Mouse (Mus musculus) heart, embryonic 11.5 days (tissue): ENCODE measurements at regions not wholly inside any gene's neighbourhood (a gene's known extent, or its start where the extent isn't known, plus 50 kb on each side); places are given as distances from the start of the nearest gene placed in this dataset.

Experiments used
- ATAC-seq: fragments of 200-750 bp; cut with Nextera tagmentation; replicated peaks from 2 replicates; pipeline ENCODE4 v1.8.0; 2017; ENCODE audit warnings: moderate library complexity; ENCODE audit not compliant: insufficient number of reproducible peaks, low FRiP score, low TSS enrichment
- H3K27ac ChIP-seq: fragments of 300-500 bp; sonication (generic); 2 replicates; pipeline ENCODE4 v1.5.1; 2014; ENCODE audit warnings: mild to moderate bottlenecking, low read depth, low read length
- H3K27me3 ChIP-seq: fragments of 300-500 bp; sonication (generic); 2 replicates; pipeline ENCODE4 v1.6.1; 2014; ENCODE audit warnings: mild to moderate bottlenecking, low read length, mixed read lengths; ENCODE audit not compliant: control insufficient read depth, insufficient read depth
- H3K36me3 ChIP-seq: fragments of 300-500 bp; sonication (generic); 2 replicates; pipeline ENCODE4 v1.6.1; 2014; ENCODE audit warnings: mild to moderate bottlenecking, low read length, moderate library complexity, mixed read lengths; ENCODE audit not compliant: control insufficient read depth, insufficient read depth
- H3K4me1 ChIP-seq: fragments of 300-500 bp; sonication (generic); 2 replicates; pipeline ENCODE4 v1.6.1; 2014; ENCODE audit warnings: low read length; ENCODE audit not compliant: control insufficient read depth, insufficient read depth
- H3K4me2 ChIP-seq: fragments of 300-500 bp; sonication (generic); 2 replicates; pipeline ENCODE4 v1.6.1; 2014; ENCODE audit warnings: mild to moderate bottlenecking, moderate library complexity
- H3K4me3 ChIP-seq: fragments of 300-500 bp; sonication (generic); 2 replicates; pipeline ENCODE4 v1.5.1; 2014; ENCODE audit warnings: low read depth, low read length
- H3K9ac ChIP-seq: fragments of 300-500 bp; sonication (generic); 2 replicates; pipeline ENCODE4 v1.6.1; 2014; ENCODE audit warnings: mild to moderate bottlenecking, low read depth, low read length, moderate library complexity
- H3K9me3 ChIP-seq: fragments of 300-500 bp; sonication (generic); replicated peaks from 2 replicates; pipeline ENCODE4 v1.6.1; 2016; ENCODE audit warnings: low read length; ENCODE audit not compliant: control insufficient read depth
- WGBS: fragments of 180-500 bp; shearing (Covaris S2); extraction: QIAGEN DNeasy Blood & Tissue Kit; methylation state at CpG from one replicate; pipeline ENCODE4 v1.1.7; 2014; ENCODE audit not compliant: insufficient replicate concordance; 5-methylcytosine and 5-hydroxymethylcytosine counted together

DNA sequence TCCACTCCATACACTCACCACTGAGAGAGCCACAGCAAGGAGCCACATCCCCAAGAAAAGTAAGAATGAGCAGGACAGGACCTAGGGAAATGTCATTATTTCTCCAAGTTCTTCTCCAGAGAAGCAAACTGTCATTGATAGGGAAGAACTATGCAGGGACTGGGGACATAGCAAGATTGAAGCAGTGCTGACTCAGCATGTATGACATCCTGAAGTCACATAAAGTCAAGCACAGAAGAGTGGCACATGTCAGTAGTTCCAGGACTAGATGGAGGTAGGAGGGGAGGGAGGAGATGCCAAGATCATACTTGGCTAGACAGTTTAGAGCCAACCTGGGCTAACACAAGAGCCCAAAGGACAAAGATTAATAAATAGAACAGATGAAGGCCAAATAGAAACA is 503.4 kb upstream of the Intu start:
- ATAC-seq, result no peak
- Histone ChIP-seq H3K4me1 (no peaks in the 10 kb centered on the region), H3K9ac (no peak overlapping the region), H3K27ac (no peak overlapping the region), H3K27me3 (no peaks in the 10 kb centered on the region), H3K4me3 (no peak overlapping the region), H3K36me3 (no peaks in the 10 kb centered on the region), H3K9me3 (no peaks in the 10 kb centered on the region), H3K4me2 (no peak overlapping the region)

DNA sequence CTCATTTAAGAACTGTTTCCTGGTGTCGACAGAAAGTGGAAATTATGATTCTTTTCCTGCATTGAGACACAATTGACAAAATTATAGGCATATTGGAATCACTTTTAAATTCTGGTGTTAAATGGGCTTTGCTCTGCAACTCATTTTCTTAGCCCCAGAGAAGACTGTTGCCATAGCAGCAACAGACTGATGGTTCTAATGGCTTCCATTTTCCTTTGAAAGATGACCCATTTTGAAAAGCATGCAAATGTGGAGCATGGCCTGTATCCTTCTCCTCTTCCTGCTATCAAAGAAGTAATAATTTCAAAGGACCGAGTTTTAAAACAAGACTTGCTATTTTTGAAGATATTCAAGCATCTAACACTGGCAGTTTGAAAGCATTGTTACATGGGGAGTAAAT is 494.9 kb upstream of the Intu start:
- Histone ChIP-seq H3K4me1 (no peaks in the 10 kb centered on the region), H3K27me3 (no peaks in the 10 kb centered on the region), H3K4me3 (no peak overlapping the region), H3K27ac (no peak overlapping the region), H3K9me3 (no peaks in the 10 kb centered on the region), H3K4me2 (no peak overlapping the region), H3K36me3 (no peaks in the 10 kb centered on the region), H3K9ac (no peak overlapping the region)
- ATAC-seq, result no peak
- WGBS, result 78% methylated on average over 2 of the region's 2 CpGs

DNA sequence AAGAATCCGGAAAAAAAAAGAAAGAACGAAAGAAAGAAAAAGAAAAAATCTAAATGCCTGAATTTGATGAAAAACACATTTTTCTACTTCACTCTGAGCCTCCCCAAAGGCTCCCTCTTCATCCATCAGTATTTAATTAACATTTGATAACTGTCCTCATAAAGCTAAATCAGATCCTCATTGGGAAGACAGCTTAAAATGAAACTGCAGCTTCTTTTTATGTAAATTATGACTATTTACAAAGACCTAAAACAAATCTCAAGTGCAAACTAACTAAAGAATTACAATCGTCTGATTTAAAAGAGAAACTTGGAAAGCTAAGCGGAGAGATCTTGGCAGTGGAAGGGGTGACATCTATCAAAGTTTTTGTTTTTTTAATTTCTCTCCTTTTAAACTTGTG is 481.4 kb upstream of the Intu start:
- H3K36me3 ChIP-seq, result no peaks in the 10 kb centered on the region
- no peaks in the 10 kb centered on the region for H3K4me1 ChIP-seq
- no peaks in the 10 kb centered on the region for H3K9me3 ChIP-seq
- H3K27me3 ChIP-seq, result no peaks in the 10 kb centered on the region
- H3K9ac ChIP-seq, result no peak overlapping the region
- no peak overlapping the region for H3K27ac ChIP-seq
- no peak overlapping the region for H3K4me2 ChIP-seq
- 78% methylated on average over 4 of the region's 4 CpGs for WGBS
- no peak for ATAC-seq
- no peak overlapping the region for H3K4me3 ChIP-seq

DNA sequence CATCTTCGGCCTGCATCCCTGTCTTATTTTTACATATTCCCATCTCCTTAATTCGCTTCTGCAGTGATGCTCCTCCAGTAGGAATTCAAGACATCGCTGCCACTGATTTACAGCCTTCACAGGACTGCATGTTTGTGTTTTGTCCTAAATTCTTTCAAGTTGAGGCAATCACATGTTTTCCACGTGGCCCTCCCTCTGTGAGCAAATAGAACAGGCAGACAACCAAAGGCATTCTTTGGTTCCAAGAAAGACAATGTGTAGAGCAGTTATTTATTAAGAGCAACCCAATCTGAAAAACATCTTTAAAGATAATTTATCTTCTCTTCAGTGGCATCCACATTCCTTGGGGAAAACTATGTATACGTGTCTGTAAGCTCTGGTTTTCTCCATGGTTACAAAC is 472.8 kb upstream of the Intu start:
- no peak overlapping the region for H3K9ac ChIP-seq
- no peak overlapping the region for H3K27ac ChIP-seq
- H3K4me3 ChIP-seq, result no peak overlapping the region
- H3K4me2 ChIP-seq, result no peak overlapping the region
- no peaks in the 10 kb centered on the region for H3K4me1 ChIP-seq
- no peak for ATAC-seq
- no peaks in the 10 kb centered on the region for H3K9me3 ChIP-seq
- no peaks in the 10 kb centered on the region for H3K36me3 ChIP-seq
- no peaks in the 10 kb centered on the region for H3K27me3 ChIP-seq
- WGBS, result 73% methylated on average over 5 of the region's 5 CpGs

DNA sequence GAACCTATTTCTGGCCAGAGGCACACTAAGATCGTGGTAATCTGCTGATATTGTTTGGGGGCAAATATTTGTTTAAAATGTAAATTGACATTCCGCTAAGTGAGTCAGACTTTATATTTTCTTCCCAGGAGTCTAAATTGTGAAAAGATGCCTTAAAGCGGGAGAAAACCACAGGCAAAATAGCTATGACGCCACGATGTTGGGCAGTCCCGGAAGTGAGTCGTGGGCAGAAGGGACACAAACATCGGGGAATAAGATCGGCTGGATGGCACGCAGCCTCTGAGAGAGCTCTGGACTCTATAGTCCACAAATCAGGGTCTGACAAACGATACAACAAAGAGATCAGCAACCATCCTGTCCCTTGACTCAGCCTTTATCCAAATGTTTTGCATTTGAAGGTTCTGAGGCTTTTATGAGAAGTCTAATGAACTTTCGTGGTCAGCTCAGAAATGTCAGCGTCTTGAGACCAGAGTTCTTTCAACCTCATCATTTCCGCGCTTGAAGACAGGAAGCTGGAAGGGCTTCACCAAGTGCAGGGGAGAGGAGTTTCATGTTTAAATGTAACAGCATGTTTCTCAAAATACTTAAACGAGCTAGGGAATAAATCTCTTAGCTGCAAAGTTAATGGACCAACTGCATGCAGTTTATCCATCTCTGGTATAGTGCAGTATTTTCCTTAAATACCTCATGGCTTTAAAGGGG is 472.2 kb upstream of the Intu start:
- Histone ChIP-seq H3K36me3 (no peaks in the 10 kb centered on the region), H3K4me2 (no peak overlapping the region), H3K27ac (no peak overlapping the region), H3K9me3 (no peaks in the 10 kb centered on the region), H3K27me3 (no peaks in the 10 kb centered on the region), H3K9ac (no peak overlapping the region), H3K4me3 (no peak overlapping the region), H3K4me1 (no peaks in the 10 kb centered on the region)
- 79% methylated on average over 16 of the region's 16 CpGs for WGBS
- no peak for ATAC-seq

DNA sequence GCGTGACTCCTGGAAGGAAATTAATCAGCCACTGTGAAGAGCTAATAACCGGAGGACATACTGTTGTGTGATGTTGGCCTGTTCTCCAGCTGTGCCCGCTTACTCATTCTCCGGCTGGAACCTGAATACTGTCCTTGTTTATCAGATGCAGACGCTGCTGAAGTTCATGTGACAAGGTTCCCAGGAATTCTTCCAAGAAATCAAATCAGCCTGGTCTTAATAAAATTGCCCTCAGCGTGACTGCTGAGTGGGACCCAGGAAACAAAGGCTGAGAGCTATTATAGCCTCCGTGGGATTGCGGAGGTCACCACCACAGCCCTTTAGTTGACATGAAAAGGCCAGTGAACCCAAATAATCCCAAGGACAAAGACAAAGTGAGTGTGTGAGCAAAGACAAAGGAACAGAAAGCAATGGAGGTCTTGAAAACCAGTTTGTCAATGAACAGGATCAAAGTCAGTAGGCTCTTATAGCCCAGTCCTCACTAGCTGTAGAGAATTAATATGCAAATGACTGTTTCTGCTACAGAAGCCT is 460.9 kb upstream of the Intu start:
- no peak overlapping the region for H3K27ac ChIP-seq
- H3K4me2 ChIP-seq, result no peak overlapping the region
- no peaks in the 10 kb centered on the region for H3K9me3 ChIP-seq
- ATAC-seq, result no peak
- no peak overlapping the region for H3K4me3 ChIP-seq
- H3K9ac ChIP-seq, result no peak overlapping the region
- no peaks in the 10 kb centered on the region for H3K4me1 ChIP-seq
- peaks cover 5% of the 10 kb centered on the region; the same call in 1 of the 2 replicates for H3K27me3 ChIP-seq
- 60% methylated on average over 8 of the region's 8 CpGs for WGBS
- H3K36me3 ChIP-seq, result no peaks in the 10 kb centered on the region

DNA sequence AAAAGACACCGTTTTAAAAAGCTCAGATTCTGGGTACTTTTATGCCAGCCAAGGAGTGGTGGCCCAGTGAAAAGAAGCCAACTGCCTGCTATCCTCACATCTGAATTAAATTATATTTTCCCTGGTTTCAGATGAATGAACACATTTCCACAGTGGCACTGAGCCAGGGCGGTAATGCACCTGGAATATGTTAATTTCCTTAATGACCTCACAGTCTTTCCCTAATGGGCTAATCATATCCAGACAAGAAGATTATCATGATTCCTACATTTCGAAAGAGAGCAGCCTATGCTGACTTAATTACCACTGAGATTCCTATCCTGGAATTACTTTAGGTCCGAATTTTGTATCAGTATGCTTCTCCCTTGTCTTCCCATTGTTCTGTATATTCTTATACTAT is 454.3 kb upstream of the Intu start:
- ATAC-seq, result no peak
- Histone ChIP-seq H3K4me1 (no peaks in the 10 kb centered on the region), H3K4me3 (no peak overlapping the region), H3K36me3 (no peaks in the 10 kb centered on the region), H3K27me3 (no peaks in the 10 kb centered on the region), H3K9me3 (no peaks in the 10 kb centered on the region), H3K27ac (no peak overlapping the region), H3K9ac (no peak overlapping the region), H3K4me2 (no peak overlapping the region)
- 77% methylated on average over 4 of the region's 4 CpGs for WGBS

DNA sequence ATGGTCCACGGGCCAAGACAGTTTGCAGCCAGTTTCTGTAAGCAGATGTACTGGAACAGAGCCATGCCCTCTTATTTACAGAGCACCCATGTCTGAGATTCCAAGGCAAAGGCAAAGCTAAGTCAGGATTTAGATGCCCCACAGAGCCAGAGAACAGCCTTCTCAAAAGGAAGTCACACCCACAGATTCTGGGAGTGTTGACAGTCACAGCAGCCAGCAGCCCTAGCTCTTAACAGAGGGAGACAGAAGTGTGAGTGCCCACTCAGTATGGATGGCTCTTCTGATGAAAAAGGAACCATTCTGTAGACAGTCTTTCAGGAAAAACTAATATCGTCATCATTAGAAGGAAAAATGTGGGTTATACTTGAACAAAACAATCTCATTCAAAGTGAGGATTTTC is 446.0 kb upstream of the Intu start:
- no peaks in the 10 kb centered on the region for H3K9me3 ChIP-seq
- ATAC-seq, result no peak
- no peaks in the 10 kb centered on the region for H3K4me1 ChIP-seq
- no peak overlapping the region for H3K4me3 ChIP-seq
- no peak overlapping the region for H3K4me2 ChIP-seq
- H3K9ac ChIP-seq, result no peak overlapping the region
- H3K36me3 ChIP-seq, result no peaks in the 10 kb centered on the region
- H3K27me3 ChIP-seq, result no peaks in the 10 kb centered on the region
- WGBS, result 63% methylated on average over 2 of the region's 2 CpGs
- H3K27ac ChIP-seq, result no peak overlapping the region

DNA sequence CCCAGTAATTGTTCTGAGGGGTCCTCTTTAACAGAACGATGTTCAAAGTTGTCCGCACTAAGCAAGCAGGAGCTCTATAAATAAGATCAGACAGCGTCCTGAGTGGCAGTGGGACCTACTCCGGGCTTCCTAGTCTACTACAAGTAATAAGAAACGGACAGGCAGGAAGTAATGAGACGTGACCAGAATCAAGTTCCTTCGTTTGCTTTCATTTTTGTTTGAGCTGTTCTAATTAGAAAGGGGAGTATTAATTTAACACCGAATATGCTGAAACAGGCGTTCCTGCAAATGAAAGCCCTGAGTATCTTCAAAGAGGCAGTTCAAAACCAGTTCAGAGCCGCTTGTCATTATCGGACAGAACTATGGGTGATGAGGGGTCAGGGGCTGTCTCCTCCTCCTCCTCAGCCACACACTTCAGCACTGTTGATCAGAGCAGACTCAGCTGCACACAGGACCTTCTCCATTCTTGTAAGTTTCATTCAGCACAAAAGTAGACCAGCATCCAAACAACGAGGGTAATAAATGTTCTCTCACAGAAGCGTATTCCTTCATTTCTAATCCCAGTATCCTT is 439.2 kb upstream of the Intu start:
- H3K4me1 ChIP-seq, result no peaks in the 10 kb centered on the region
- H3K4me2 ChIP-seq, result no peak overlapping the region
- H3K4me3 ChIP-seq, result no peak overlapping the region
- no peaks in the 10 kb centered on the region for H3K27me3 ChIP-seq
- ATAC-seq, result no peak
- no peaks in the 10 kb centered on the region for H3K36me3 ChIP-seq
- no peak overlapping the region for H3K27ac ChIP-seq
- H3K9me3 ChIP-seq, result no peaks in the 10 kb centered on the region
- WGBS, result 84% methylated on average over 13 of the region's 13 CpGs
- no peak overlapping the region for H3K9ac ChIP-seq
